Mouse (Mus musculus) naive thymus-derived CD4-positive, alpha-beta T cell, adult 5 months (primary cell): ENCODE results near the gene Ncor2. TPM values are rescaled to one million over a fixed set of nuclear protein-coding genes. Genes with fewer than 3 reads are reported as not detected.

Experiments used
- polyA plus RNA-seq: library from polyadenylated mRNA; unstranded; fragments of 100-300 nt; shearing (Covaris generic); gene quantifications from one replicate; pipeline ENCODE4 v1.2.1, GENCODE M21; 2017

The Ncor2 gene
- 20.5 TPM for polyA plus RNA-seq

DNA sequence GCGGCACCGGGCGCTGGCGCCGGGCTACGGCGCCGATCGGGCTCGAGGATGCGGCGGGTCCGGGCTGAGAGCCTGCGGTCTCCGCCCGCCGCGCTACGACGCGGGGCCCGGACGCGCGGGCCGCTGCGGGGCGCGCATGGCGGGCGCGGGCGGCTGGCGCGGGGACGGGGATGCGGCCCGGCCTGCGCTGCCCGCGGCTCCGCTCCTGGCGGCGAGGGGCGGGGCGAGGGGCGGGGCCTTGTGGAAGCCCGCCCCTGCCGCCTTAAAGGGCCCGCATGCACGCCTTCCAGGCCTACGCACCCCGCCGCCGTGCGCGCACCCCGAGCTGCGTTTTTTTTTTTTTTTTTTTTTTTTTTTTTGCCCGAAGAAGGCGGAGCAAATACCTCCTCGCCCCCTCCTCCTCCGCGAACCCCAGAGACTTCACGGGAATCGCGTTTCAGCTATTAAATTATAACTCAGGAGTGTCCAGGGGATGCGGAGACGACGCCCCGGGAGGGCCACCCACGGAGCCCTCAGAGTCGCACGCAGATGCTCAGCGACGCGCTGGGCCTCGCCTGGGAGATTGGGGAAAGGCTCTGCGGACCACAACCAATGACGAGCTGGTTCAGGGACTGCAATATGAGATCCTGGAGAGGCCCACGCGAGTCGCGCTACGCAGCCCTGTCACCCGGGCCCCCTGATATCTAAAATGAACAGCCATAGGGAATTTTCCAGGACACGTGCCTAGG is at the start of gene Ncor2:
Ncor2 (minus strand) TSS at position 213 of the 728 bp plus-strand sequence.

GRCm38 (mm10) chr5:125002969-125003872 is 175.8 kb downstream of the Ncor2 start, which contains the start of gene Rflna:
Rflna (plus strand) TSS chr5:125003221.

Other genes starting within 250 kb of the Ncor2 start
- not detected for gene Rflna, start 176.0 kb downstream of the Ncor2 start, polyA plus RNA-seq
- gene Scarb1, start 161.9 kb upstream of the Ncor2 start, polyA plus RNA-seq, result 15.1 TPM
- gene Gm10382, start 210.1 kb upstream of the Ncor2 start, polyA plus RNA-seq, result 12.5 TPM
- gene Ubc, start 211.0 kb upstream of the Ncor2 start, polyA plus RNA-seq, result 1,957 TPM